25 mouse cellular contexts compared by ENCODE assay signal in genomic region chr3:58317240-58317639, GRCm38 (mm10).
DNase-seq lines count a peak whose midpoint lies in the region; ATAC-seq and TF ChIP-seq lines count a peak whose summit lies in the region.
"Had no signal": no experiment of that assay in that cellular context is flagged by ENCODE, and none has a peak within 500 bp of the region (broad histone marks: within the 10 kb centered on the region; RNA-seq: fewer than 3 reads in every experiment).

No protein-coding gene starts in this region.

- no peaks in the 10 kb centered on the region for H3K36me3 ChIP-seq in heart, postnatal 0 days (replicated peaks; ENCODE audit: control insufficient read depth, insufficient read depth, low read length)
- no peaks in the 10 kb centered on the region for H3K36me3 ChIP-seq in neural tube, embryonic 12.5 days
- no peaks in the 10 kb centered on the region for H3K36me3 ChIP-seq in neural tube, embryonic 15.5 days
- H3K36me3 ChIP-seq in neural tube, embryonic 14.5 days (ENCODE audit: control insufficient read depth, insufficient read depth, low read length): no peaks in the 10 kb centered on the region
- H3K36me3 ChIP-seq: heart, embryonic 12.5 days; heart, embryonic 15.5 days; hindbrain, embryonic 12.5 days had no signal

- no peaks in the 10 kb centered on the region for H3K9me3 ChIP-seq in heart, postnatal 0 days (replicated peaks; ENCODE audit: control insufficient read depth, low read length)
- H3K9me3 ChIP-seq in neural tube, embryonic 12.5 days: no peaks in the 10 kb centered on the region
- no peaks in the 10 kb centered on the region for H3K9me3 ChIP-seq in neural tube, embryonic 15.5 days (replicated peaks)
- no peaks in the 10 kb centered on the region for H3K9me3 ChIP-seq in neural tube, embryonic 14.5 days (ENCODE audit: control insufficient read depth, low read length)
- H3K9me3 ChIP-seq: heart, embryonic 12.5 days; heart, embryonic 15.5 days; hindbrain, embryonic 12.5 days had no signal

- no peaks in the 10 kb centered on the region for H3K27me3 ChIP-seq in heart, postnatal 0 days (ENCODE audit: control insufficient read depth, insufficient read depth, low read length)
- no peaks in the 10 kb centered on the region for H3K27me3 ChIP-seq in neural tube, embryonic 12.5 days (replicated peaks)
- no peaks in the 10 kb centered on the region for H3K27me3 ChIP-seq in neural tube, embryonic 15.5 days (replicated peaks)
- no peaks in the 10 kb centered on the region for H3K27me3 ChIP-seq in neural tube, embryonic 14.5 days (ENCODE audit: control insufficient read depth, insufficient read depth, low read length)
- H3K27me3 ChIP-seq: heart, embryonic 12.5 days; heart, embryonic 15.5 days; hindbrain, embryonic 12.5 days had no signal

- no peak overlapping the region for H3K4me2 ChIP-seq in heart, postnatal 0 days (ENCODE audit: low read depth, low read length)
- H3K4me2 ChIP-seq in neural tube, embryonic 12.5 days (replicated peaks): no peak overlapping the region
- H3K4me2 ChIP-seq in neural tube, embryonic 15.5 days: no peak overlapping the region
- no peak overlapping the region for H3K4me2 ChIP-seq in neural tube, embryonic 14.5 days (ENCODE audit: low read depth, low read length)
- H3K4me2 ChIP-seq: heart, embryonic 12.5 days; heart, embryonic 15.5 days; hindbrain, embryonic 12.5 days had no signal

- 62% methylated on average over 2 of the region's 2 CpGs for WGBS in heart, postnatal 0 days
- WGBS in neural tube, embryonic 12.5 days: 68% methylated on average over 2 of the region's 2 CpGs
- 40% methylated on average over 2 of the region's 2 CpGs for WGBS in neural tube, embryonic 15.5 days
- WGBS in neural tube, embryonic 14.5 days: 46% methylated on average over 2 of the region's 2 CpGs

- intact Hi-C loops in heart, postnatal 25 days (cut with DNase I): no loop called here

- DNase-seq in heart, postnatal 0 days (ENCODE audit: low spot score): peak; percentile 1
- DNase-seq in heart, postnatal 25 days (ENCODE audit: low spot score): no peak
- DNase-seq: adrenal gland, adult 2 months; adrenal gland, postnatal 14 days; cerebellum, adult 11 months; cerebellum, adult 2 months; cerebellum, adult 9-11 months; cerebellum, postnatal 25 days; forebrain, postnatal 0 days; gastrocnemius, adult 2 months; gastrocnemius, postnatal 14 days; heart, adult 18-20 months; heart, postnatal 14 days had no signal

- ATAC-seq in heart, postnatal 0 days (ENCODE audit: insufficient read depth, low read depth): no peak
- peak; percentile 44; the same call in 1 of the 2 replicates for ATAC-seq in neural tube, embryonic 12.5 days (ENCODE audit: low FRiP score, low read depth)
- ATAC-seq in neural tube, embryonic 15.5 days (ENCODE audit: low FRiP score): no peak
- ATAC-seq in neural tube, embryonic 14.5 days (ENCODE audit: low read depth): peak; percentile 69; the same call in 1 of the 2 replicates
- ATAC-seq: CD4-positive, CD25-positive, alpha-beta regulatory T cell, adult 4 months; forebrain, embryonic 14.5 days; forebrain, postnatal 0 days; hindbrain, postnatal 0 days; inflammation-experienced regulatory T-cells, adult 6 months; intestine, postnatal 0 days had no signal

- no peak overlapping the region for H3K27ac ChIP-seq in heart, postnatal 0 days (ENCODE audit: low read depth)
- no peak overlapping the region for H3K27ac ChIP-seq in neural tube, embryonic 12.5 days
- H3K27ac ChIP-seq in neural tube, embryonic 15.5 days (replicated peaks): no peak overlapping the region
- 0 out of 2 replicates have a peak overlapping the region, but pooled peaks have one; percentile 35 for H3K27ac ChIP-seq in embryonic fibroblast, embryonic 13.5 days (ENCODE audit: insufficient read depth, low read length)
- H3K27ac ChIP-seq in neural tube, embryonic 14.5 days (ENCODE audit: low read depth, low read length): no peak overlapping the region
- H3K27ac ChIP-seq: gastrocnemius, adult 2 months; heart, embryonic 15.5 days; hindbrain, embryonic 12.5 days; hindbrain, postnatal 0 days had no signal

- H3K9ac ChIP-seq in heart, postnatal 0 days (replicated peaks; ENCODE audit: low read depth, low read length): no peak overlapping the region
- no peak overlapping the region for H3K9ac ChIP-seq in neural tube, embryonic 12.5 days
- H3K9ac ChIP-seq in neural tube, embryonic 15.5 days (replicated peaks): no peak overlapping the region
- H3K9ac ChIP-seq in neural tube, embryonic 14.5 days (replicated peaks; ENCODE audit: low read depth, low read length): no peak overlapping the region
- H3K9ac ChIP-seq: forebrain, postnatal 0 days; heart, embryonic 12.5 days; heart, embryonic 15.5 days; hindbrain, embryonic 12.5 days had no signal

- no peak overlapping the region for H3K4me3 ChIP-seq in heart, postnatal 0 days (ENCODE audit: low read depth, low read length)
- no peak overlapping the region for H3K4me3 ChIP-seq in neural tube, embryonic 12.5 days
- H3K4me3 ChIP-seq in neural tube, embryonic 15.5 days (replicated peaks): no peak overlapping the region
- H3K4me3 ChIP-seq in embryonic fibroblast, embryonic 13.5 days (ENCODE audit: insufficient read depth, low read length): no peak overlapping the region
- H3K4me3 ChIP-seq in neural tube, embryonic 14.5 days (ENCODE audit: low read depth, low read length): no peak overlapping the region
- H3K4me3 ChIP-seq: gastrocnemius, adult 2 months; heart, embryonic 12.5 days; heart, embryonic 15.5 days; hindbrain, embryonic 12.5 days had no signal

- TF ChIP-seq POLR2A in embryonic fibroblast, embryonic 13.5 days (IDR thresholded peaks at IDR 0.05; ENCODE audit: low read depth, low read length): no peak

- TF ChIP-seq CTCF in heart, postnatal 0 days (IDR thresholded peaks at IDR 0.05; ENCODE audit: low read depth): no peak
- no peak for TF ChIP-seq CTCF in embryonic fibroblast, embryonic 13.5 days (IDR thresholded peaks at IDR 0.05; ENCODE audit: borderline replicate concordance, insufficient read depth, low read length)

- no peaks in the 10 kb centered on the region for H3K4me1 ChIP-seq in heart, postnatal 0 days (ENCODE audit: control insufficient read depth, insufficient read depth)
- H3K4me1 ChIP-seq in neural tube, embryonic 12.5 days: no peaks in the 10 kb centered on the region
- H3K4me1 ChIP-seq in neural tube, embryonic 15.5 days: no peaks in the 10 kb centered on the region
- peaks cover 22% of the 10 kb centered on the region for H3K4me1 ChIP-seq in embryonic fibroblast, embryonic 13.5 days (ENCODE audit: control insufficient read depth, insufficient read depth, low read length)
- no peaks in the 10 kb centered on the region for H3K4me1 ChIP-seq in neural tube, embryonic 14.5 days (ENCODE audit: control insufficient read depth, insufficient read depth, low read length)

- TF ChIP-seq EP300 in heart, postnatal 0 days (IDR thresholded peaks at IDR 0.05; ENCODE audit: low read depth): no peak

Comparison
In these comparisons a context has a peak if more than half of its experiments do, and no peak if none do; other contexts are left out.
1. ATAC-seq: peak in neural tube, embryonic 12.5 days (single experiment) and neural tube, embryonic 14.5 days (single experiment); none in heart, postnatal 0 days (single experiment) and neural tube, embryonic 15.5 days (single experiment).